Mouse (Mus musculus): ENCODE measurements around the gene Ciz1. TPM values are rescaled to one million over a fixed set of nuclear protein-coding genes. Genes with fewer than 3 reads are reported as not detected.

Gene Ciz1
- polyA plus RNA-seq, 1 experiment from 2014 or later = 42.7 TPM

- Histone ChIP-seq H3K27me3 (no peaks in the 10 kb centered on the region), H3K9me3 (no peaks in the 10 kb centered on the region), H3K4me2 (no peak overlapping the region), H3K9ac (no peak overlapping the region), H3K36me3 (peaks cover 41% of the 10 kb centered on the region), H3K4me3 (no peak overlapping the region), H3K27ac (no peak overlapping the region), H3K4me1 (peaks cover 18% of the 10 kb centered on the region)
- ATAC-seq (ENCODE audit: insufficient number of reproducible peaks, low FRiP score, low TSS enrichment, low read depth) = no peak
- 88% methylated on average over 6 of the region's 6 CpGs for WGBS
These were observed 60.8 kb downstream of the Ciz1 start for GRCm38 (mm10) chr2:32412742-32413531.

- H3K27me3 ChIP-seq = no peaks in the 10 kb centered on the region
- H3K4me2 ChIP-seq = no peak overlapping the region
- peaks cover 51% of the 10 kb centered on the region for H3K36me3 ChIP-seq
- H3K27ac ChIP-seq = no peak overlapping the region
- H3K9me3 ChIP-seq = no peaks in the 10 kb centered on the region
- 45% methylated on average over 5 of the region's 5 CpGs for WGBS
- no peak for ATAC-seq (ENCODE audit: insufficient number of reproducible peaks, low FRiP score, low TSS enrichment, low read depth)
- no peak overlapping the region for H3K4me3 ChIP-seq
- H3K4me1 ChIP-seq = peaks cover 11% of the 10 kb centered on the region
- no peak overlapping the region for H3K9ac ChIP-seq
These were observed 61.8 kb downstream of the Ciz1 start for GRCm38 (mm10) chr2:32413936-32414335.

- Histone ChIP-seq H3K4me1 (0 out of 2 replicates have a peak, but pooled peaks cover 2% of the 10 kb centered on the region), H3K4me2 (no peak overlapping the region), H3K27ac (no peak overlapping the region), H3K9me3 (no peaks in the 10 kb centered on the region), H3K9ac (no peak overlapping the region), H3K36me3 (peaks cover 70% of the 10 kb centered on the region), H3K4me3 (no peak overlapping the region), H3K27me3 (no peaks in the 10 kb centered on the region)
- WGBS = 92% methylated on average over 12 of the region's 12 CpGs
- no peak for ATAC-seq (ENCODE audit: insufficient number of reproducible peaks, low FRiP score, low TSS enrichment, low read depth)
These were observed 63.7 kb downstream of the Ciz1 start for GRCm38 (mm10) chr2:32415801-32416200.

GRCm38 (mm10) chr2:32416556-32416955 is 64.4 kb downstream of the Ciz1 start:
- no peaks in the 10 kb centered on the region for H3K9me3 ChIP-seq
- no peak overlapping the region for H3K4me3 ChIP-seq
- WGBS = 69% methylated on average over 2 of the region's 2 CpGs
- no peaks in the 10 kb centered on the region for H3K27me3 ChIP-seq
- peaks cover 73% of the 10 kb centered on the region for H3K36me3 ChIP-seq
- H3K9ac ChIP-seq = no peak overlapping the region
- H3K4me2 ChIP-seq = no peak overlapping the region
- 0 out of 2 replicates have a peak, but pooled peaks cover 1% of the 10 kb centered on the region for H3K4me1 ChIP-seq
- no peak overlapping the region for H3K27ac ChIP-seq
- ATAC-seq (ENCODE audit: insufficient number of reproducible peaks, low FRiP score, low TSS enrichment, low read depth) = no peak

GRCm38 (mm10) chr2:32417486-32417885 is 65.4 kb downstream of the Ciz1 start:
- no peak overlapping the region for H3K9ac ChIP-seq
- H3K4me3 ChIP-seq = no peak overlapping the region
- no peak overlapping the region for H3K4me2 ChIP-seq
- H3K9me3 ChIP-seq = no peaks in the 10 kb centered on the region
- 84% methylated on average over 8 of the region's 8 CpGs for whole genome bisulfite sequencing
- ATAC-seq (ENCODE audit: insufficient number of reproducible peaks, low FRiP score, low TSS enrichment, low read depth) = no peak
- H3K36me3 ChIP-seq = peaks cover 73% of the 10 kb centered on the region
- H3K4me1 ChIP-seq = 0 out of 2 replicates have a peak, but pooled peaks cover 9% of the 10 kb centered on the region
- H3K27me3 ChIP-seq = no peaks in the 10 kb centered on the region
- H3K27ac ChIP-seq = no peak overlapping the region

GRCm38 (mm10) chr2:32418430-32419151 is 66.5 kb downstream of the Ciz1 start:
- H3K36me3 ChIP-seq = peaks cover 73% of the 10 kb centered on the region
- 79% methylated on average over 12 of the region's 12 CpGs for WGBS
- ATAC-seq (ENCODE audit: insufficient number of reproducible peaks, low FRiP score, low TSS enrichment, low read depth) = no peak
- H3K9me3 ChIP-seq = no peaks in the 10 kb centered on the region
- H3K4me1 ChIP-seq = peaks cover 19% of the 10 kb centered on the region
- no peak overlapping the region for H3K4me2 ChIP-seq
- H3K27ac ChIP-seq = no peak overlapping the region
- no peak overlapping the region for H3K4me3 ChIP-seq
- H3K9ac ChIP-seq = no peak overlapping the region
- no peaks in the 10 kb centered on the region for H3K27me3 ChIP-seq

- Histone ChIP-seq H3K9me3 (no peaks in the 10 kb centered on the region), H3K4me2 (no peak overlapping the region), H3K27me3 (no peaks in the 10 kb centered on the region), H3K4me3 (no peak overlapping the region), H3K9ac (no peak overlapping the region), H3K4me1 (peaks cover 27% of the 10 kb centered on the region), H3K27ac (no peak overlapping the region), H3K36me3 (peaks cover 66% of the 10 kb centered on the region)
- no peak for ATAC-seq (ENCODE audit: insufficient number of reproducible peaks, low FRiP score, low TSS enrichment, low read depth)
- WGBS = 86% methylated on average over 3 of the region's 3 CpGs
These were observed 67.2 kb downstream of the Ciz1 start for GRCm38 (mm10) chr2:32419359-32419758.

- Histone ChIP-seq H3K27ac (no peak overlapping the region), H3K27me3 (no peaks in the 10 kb centered on the region), H3K4me3 (no peak overlapping the region), H3K4me1 (peaks cover 34% of the 10 kb centered on the region), H3K9me3 (no peaks in the 10 kb centered on the region), H3K9ac (no peak overlapping the region), H3K36me3 (peaks cover 60% of the 10 kb centered on the region), H3K4me2 (no peak overlapping the region)
- ATAC-seq (ENCODE audit: insufficient number of reproducible peaks, low FRiP score, low TSS enrichment, low read depth) = no peak
- WGBS = 90% methylated on average over 12 of the region's 12 CpGs
These were observed 68.0 kb downstream of the Ciz1 start for GRCm38 (mm10) chr2:32420066-32420608.

GRCm38 (mm10) chr2:32420647-32421046 is 68.5 kb downstream of the Ciz1 start:
- H3K27me3 ChIP-seq = no peaks in the 10 kb centered on the region
- peaks cover 55% of the 10 kb centered on the region for H3K36me3 ChIP-seq
- WGBS = 84% methylated on average over 6 of the region's 6 CpGs
- no peak for ATAC-seq (ENCODE audit: insufficient number of reproducible peaks, low FRiP score, low TSS enrichment, low read depth)
- H3K27ac ChIP-seq = no peak overlapping the region
- H3K4me2 ChIP-seq = no peak overlapping the region
- H3K4me3 ChIP-seq = no peak overlapping the region
- no peaks in the 10 kb centered on the region for H3K9me3 ChIP-seq
- peaks cover 38% of the 10 kb centered on the region for H3K4me1 ChIP-seq
- H3K9ac ChIP-seq = no peak overlapping the region

- no peaks in the 10 kb centered on the region for H3K27me3 ChIP-seq
- no peak for ATAC-seq (ENCODE audit: insufficient number of reproducible peaks, low FRiP score, low TSS enrichment, low read depth)
- no peak overlapping the region for H3K4me2 ChIP-seq
- no peak overlapping the region for H3K4me3 ChIP-seq
- peaks cover 41% of the 10 kb centered on the region for H3K4me1 ChIP-seq
- H3K36me3 ChIP-seq = peaks cover 43% of the 10 kb centered on the region
- H3K9me3 ChIP-seq = no peaks in the 10 kb centered on the region
- 91% methylated on average over 6 of the region's 6 CpGs for WGBS
- H3K9ac ChIP-seq = no peak overlapping the region
- H3K27ac ChIP-seq = no peak overlapping the region
These were observed 69.7 kb downstream of the Ciz1 start for GRCm38 (mm10) chr2:32421851-32422251.

- H3K4me1 ChIP-seq = peaks cover 56% of the 10 kb centered on the region
These were observed 71.6 kb downstream of the Ciz1 start for GRCm38 (mm10) chr2:32423481-32424331.

More at GRCm38 (mm10) chr2:32423481-32424331, 71.6 kb downstream of the Ciz1 start:
- H3K4me2 ChIP-seq = peak overlapping the region; percentile 80
- no peaks in the 10 kb centered on the region for H3K9me3 ChIP-seq
- H3K27ac ChIP-seq = peak overlapping the region; percentile 89
- peak overlapping the region; percentile 10; the same call in 1 of the 2 replicates for H3K9ac ChIP-seq
- WGBS = 3% methylated on average over 14 of the region's 14 CpGs
- peak overlapping the region; percentile 42 for H3K4me3 ChIP-seq
- peak; percentile 85 for ATAC-seq (ENCODE audit: insufficient number of reproducible peaks, low FRiP score, low TSS enrichment, low read depth)
- H3K36me3 ChIP-seq = peaks cover 24% of the 10 kb centered on the region
- H3K27me3 ChIP-seq = no peaks in the 10 kb centered on the region
